Mouse (Mus musculus) c-Kit-positive CD71-positive TER-119-positive erythroid progenitor cells, embryonic 14.5 days (primary cell): ENCODE results near the gene March6.

ENCODE experiments used
- DNase-seq: peaks from one replicate; pipeline ENCODE4 v3.0.0-alpha.2; 2013; ENCODE audit warnings: low spot score

March6 gene

DNA sequence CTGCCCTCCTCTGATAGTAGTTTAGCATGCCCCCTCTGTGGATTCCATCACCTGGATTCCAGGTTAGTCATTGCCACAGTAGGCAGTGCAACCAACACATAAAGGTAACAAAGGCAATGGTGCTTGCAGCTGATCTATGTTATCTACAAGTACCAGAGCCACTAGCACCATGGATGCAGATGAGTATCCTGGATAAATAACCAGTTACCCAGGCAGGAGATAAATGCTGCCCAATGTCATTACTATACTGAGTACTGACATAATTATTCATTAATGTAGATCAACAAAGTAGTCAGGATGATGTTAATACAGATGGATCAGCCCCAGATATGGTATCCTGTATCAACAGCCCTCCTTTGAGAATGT, 19.5 kb downstream of the March6 start:
- DNase-seq: no peak

DNA sequence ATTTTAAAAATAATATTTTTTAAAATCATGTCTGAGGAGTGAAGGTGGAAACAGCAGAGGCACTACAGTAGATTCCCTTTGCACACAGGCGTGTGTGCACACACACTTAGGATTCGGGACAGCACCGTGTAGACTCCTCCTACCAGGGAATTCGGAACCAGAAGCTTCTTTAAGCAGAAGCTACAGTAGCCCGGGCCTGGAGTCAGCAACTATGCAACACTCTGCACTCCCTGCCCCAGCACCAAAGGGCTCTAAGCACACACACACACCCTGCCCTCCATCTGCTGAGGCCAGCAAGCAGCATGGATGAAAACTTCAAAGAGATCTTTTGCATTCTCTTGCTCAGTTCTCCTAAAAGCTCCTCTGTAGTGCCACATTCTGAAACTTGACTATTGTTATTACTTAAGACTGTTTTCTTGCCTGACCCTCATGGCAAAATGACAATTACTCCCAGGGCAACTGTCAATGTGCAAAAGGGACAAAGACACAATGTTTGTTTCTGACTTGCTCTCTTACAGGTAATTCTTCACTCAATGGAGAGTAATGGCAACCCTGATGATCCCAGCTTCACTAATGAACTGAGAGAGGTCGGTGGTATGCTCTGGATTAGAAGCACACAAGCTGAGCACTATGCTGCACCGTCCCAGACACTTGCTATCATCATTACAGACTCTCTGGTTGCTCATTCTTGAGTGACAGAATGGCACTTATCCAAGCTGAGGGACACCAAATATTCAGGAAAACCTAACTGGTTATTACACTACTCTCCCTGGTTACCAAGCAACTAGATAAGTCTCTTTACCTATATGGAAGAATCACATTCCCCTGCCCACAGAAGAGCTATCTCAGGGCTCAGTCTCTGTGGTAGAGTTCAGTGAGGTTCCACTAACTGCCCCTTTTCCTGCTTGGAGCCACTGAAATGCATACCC, 20.1 kb downstream of the March6 start:
- DNase-seq: no peak

DNA sequence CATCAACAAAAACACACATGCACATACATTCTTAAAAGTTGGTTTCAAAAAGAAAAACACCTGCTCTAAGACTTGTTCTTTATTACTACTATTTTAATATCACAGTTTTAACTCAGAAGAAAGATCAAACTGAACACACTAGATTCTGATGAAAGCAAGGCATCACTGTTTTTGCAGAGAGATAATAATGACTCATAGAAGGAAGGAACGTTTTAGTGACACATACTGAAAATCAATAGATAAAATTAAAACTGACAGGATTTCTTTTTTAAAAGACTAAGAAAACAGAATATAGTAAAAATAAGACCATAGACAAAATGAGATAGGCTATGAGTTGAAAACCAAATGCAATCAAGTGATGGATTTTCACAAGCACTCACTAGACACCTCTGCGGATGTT, 25.8 kb downstream of the March6 start:
- DNase-seq: no peak

DNA sequence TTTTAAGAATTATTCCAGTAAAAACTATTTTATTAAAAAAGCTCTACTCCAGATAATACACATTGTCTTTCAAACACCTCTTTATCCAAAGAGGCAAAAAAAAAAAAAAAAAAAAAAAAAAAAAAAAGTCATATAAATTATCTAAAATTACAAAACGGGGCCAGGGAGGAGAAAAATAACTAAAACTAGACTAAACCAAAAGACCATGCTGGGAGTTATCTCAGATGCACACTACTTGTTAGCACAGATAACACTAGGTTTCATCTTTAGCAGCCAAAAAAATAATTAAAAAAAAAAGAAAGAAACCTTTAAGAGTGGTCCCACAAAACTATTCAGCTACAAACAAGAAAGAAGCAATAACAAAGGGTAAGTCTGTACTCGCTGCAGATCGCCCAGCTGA, 27.4 kb downstream of the March6 start:
- DNase-seq: no peak

DNA sequence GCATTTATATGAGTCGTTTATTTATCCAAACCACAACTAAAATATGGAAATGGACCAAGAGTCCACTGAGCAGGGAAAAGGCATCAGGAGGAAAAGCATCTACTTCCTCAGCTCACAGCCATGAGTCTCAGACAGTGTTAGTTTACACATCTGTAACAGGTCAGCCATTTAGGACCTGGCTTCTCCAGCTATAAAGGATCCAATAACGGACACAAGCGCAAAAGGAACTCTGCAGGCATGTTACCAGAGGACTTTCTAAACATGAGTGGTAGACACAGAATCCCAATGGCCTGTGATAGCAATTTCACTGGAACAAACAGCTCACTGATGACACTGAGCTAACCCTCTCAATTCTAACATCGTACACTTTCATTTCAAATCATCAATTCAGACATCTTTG, 27.9 kb downstream of the March6 start:
- DNase-seq: no peak

DNA sequence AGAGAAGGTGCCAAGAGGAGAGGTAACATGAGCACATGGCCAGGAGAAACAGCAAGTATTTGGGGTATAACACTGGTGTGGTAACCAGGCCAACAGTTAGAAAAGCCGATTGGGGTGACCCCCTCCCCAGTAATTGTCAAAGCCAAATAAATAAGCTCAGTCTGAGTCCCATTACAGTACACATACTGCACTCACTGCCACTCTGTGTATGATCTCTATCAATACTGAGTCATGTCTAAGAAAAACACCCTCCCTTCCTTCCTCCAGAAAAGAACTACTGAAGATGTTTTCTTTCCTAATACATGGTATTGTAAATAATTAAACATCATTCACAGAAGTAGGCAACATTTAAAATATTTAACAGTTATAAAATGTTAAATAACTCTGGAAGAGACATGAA, 28.5 kb downstream of the March6 start:
- no peak for DNase-seq

DNA sequence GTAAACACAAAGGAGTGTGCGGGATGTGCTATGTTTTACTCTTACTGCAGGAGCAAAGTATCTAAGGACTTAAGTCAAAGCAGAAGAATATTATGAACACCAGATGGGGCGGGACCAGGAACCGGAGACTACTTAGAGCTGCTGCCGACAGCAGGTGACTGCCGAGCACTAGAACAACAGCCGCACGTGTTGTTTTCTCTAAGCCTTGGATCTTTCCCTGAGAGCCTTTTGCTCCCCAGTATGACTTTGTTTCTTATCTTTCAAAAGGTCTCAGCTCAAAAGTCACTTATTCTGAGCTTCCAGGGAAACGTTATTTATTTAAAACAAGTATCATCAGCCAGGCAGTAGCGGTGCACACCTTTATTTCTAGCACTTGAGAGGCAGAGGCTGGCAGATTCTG, 36.0 kb downstream of the March6 start:
- DNase-seq: no peak

DNA sequence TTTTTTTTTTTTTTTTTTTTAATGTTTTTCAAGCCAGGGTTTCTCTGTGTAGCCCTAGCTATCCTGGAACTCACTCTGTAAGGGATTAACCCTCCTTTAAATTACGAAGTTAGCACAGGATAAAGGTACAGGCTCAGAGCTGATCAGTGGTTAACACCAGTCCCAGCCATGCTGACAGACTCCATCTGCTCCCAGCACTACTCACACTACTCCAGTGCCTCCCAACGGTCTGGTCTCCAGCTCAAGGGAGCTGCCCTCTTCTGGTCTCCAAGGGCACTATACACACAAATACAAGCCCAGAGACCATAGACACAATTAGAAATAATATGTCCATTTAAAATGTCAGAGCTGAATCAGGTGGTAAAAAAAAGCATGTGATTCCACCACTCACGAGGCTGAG, 36.5 kb downstream of the March6 start:
- no peak for DNase-seq

DNA sequence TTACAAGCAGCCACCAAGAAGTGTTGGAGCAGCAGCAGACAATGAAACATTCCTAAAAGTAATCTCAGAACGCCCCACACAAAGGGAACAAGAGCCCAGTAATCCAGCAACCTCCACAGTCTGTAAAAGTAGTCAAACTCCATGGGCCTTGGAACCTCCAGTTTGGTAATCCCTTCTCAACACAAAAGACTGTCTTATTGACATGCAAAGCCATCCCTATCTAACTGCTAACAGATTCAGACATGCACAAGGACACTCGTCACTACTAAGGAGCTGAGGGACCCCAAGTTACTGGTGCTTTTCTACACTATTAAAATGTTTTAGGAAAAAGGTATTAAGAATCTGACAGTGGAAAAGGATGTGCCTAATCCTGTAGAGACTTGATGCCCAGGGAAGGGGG, 43.4 kb downstream of the March6 start:
- DNase-seq: no peak

DNA sequence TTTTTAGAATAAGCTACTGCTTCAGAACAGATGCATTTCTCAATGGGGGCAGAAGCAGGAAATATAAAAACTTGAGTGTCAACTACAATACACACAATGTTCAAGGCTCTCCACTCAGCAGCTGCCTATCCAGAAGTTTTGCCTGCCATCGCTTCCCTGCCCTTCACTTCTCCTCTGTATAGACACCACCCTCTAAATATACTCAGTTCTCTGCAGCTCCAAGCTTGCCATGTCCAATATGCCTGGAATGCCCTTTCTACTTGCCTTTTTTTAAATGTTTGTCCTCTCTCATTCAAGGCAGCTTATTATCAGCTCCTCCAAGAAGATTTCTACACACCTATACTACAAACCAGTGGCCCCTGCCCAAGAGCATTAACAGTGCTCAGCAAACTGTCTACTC, 54.2 kb downstream of the March6 start:
- no peak for DNase-seq

DNA sequence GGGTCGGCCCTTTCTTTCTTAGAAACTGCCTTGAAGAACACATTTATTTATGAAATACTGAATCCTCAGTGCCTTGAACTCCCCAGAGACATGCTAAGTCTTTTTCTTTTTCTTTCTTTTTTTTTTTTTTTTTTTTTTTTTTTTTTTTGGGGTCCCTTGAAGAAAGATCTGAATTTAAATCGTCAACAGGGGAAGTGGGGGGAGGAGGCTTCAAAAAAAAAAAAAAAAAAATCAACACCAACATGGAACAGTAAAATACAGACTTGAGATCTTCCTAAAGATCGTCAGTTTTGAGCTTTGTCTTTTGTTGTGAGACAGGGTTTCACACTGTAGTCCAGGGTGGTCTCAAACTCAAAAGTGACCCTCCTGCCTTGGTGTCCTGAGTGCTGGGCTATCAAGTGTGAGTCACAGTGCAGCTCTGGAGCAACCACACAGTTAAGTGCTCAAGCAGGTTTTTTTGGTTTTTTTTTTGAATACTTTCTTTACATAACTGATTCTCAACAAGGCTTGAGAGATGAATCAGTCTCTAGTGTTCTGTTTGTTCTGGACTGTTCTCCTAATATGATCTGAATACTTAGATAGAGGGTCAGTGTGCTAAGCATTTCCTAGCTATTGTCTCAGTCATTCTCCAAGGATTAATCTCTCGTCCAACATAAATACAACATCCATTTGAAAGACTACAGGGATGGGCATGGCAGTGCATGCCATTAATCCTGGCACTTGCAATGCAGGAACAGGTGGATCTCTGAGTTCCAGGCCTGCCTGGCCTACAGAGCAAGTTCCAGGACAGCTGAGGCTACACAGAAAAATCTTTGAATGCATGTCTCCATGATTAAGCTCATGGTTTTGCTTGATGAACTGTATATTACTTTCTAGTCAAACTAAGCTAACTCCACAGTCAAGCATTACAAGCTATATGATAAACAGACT, 57.9 kb downstream of the March6 start:
- DNase-seq: no peak

DNA sequence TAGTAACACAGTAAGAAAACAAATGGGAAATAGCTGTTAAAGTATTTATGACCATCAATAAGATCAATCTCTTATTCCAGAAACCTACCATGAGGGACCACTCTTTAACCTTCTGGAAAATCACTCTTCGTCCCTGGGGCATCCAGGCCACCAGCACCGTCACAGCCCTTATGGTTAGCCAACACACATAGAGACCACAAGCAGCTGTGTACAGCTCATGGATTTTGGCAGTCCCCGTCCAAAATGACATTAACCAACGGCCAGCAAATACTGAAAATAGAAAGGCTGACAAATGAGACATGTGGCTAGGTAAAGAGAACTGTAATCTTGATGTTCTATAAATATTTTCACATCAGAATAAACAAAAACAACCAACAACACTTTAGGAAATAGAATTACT, 59.3 kb downstream of the March6 start:
- DNase-seq: no peak

DNA sequence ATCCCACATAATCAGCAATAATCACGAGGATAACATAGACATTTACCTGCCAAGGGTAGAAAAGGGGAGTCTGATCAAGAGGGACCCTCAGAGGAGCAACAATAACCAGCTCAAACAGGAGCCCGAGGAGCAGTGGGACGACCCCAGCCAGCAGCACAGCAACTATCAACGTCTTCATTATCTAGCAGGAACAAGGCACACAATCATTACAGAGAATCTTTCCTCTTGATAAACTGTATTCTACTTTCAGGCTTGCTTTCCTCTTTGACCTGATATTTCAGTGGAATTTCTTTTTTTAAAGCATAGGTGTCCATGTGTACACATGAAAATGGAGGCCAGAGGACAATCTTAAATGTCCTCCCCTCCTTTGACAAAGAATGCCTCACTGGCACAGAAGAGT, 61.4 kb downstream of the March6 start:
- no peak for DNase-seq

DNA sequence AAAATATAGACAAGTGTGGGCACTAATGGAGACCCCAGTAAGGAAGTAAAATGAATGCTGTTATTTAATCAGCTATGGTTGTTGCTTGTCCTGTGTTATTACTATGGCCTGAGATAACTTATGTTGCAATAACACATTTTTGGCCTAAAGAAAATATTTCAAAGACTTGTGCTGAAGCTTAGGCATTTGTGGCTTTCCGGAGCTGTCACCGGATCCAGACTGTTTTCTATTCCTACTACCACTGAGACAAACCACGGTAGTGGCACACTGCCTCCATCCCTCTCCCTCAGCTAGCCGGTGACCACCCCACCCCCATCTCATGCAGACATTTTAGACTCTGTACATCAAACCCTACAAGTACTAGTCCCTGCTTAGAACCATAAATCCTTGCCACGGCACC, 62.0 kb downstream of the March6 start:
- no peak for DNase-seq

DNA sequence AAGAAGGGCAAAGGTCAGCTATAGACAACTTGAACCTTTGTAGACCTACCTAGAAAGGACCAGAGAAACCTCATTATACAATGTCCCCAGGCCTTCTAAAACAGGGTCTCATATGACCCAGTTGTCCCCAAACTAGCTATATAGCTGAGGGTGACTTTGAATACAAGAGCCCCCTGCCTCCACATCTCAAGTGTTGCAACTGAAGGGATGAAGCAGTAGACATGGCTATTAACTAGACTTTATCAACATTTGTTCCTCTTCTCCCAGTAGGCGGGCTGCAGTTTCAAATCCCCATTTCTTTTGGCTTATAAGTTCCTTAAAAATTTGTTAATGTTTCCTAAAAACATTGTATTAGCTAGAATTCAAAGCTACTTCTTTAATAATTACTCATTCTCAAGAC, 64.1 kb downstream of the March6 start:
- DNase-seq: no peak

DNA sequence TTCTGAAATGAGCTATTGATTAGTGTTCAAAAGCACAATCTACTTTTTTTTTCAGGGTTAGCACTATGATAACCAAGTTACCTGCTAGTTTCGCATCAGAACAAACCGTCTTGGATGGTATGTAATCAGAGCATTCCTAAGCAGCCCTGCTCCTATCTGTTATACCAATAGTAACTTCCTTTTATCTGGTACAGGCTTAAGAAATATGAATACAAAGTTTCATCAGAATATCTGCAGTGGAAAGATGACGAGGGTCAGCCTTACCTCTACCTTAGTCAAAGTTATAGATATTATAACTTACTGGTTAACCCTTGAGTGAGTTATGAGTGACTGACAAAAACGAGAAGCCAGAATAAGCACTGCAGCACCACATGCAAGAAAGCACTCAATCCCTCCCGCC, 64.6 kb downstream of the March6 start:
- DNase-seq: no peak

DNA sequence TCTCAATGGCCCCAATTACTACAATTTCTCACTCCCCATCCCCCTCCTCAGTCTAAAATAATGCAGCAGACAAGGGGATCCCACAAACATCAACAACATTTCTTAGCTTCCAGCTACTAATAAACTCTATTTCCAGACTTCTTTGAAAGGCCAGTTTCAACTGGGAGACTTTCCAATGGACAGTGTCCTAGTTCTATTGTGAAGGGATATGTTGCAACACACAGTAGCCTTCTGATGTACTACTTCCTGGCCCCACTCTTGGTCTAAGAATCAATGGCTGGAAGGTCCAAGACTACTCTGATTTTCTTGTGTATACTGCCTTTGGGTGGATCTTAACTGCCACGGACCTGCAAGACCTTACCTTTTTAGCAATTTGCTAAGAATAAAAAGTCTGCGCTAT, 65.0 kb downstream of the March6 start:
- DNase-seq: no peak

DNA sequence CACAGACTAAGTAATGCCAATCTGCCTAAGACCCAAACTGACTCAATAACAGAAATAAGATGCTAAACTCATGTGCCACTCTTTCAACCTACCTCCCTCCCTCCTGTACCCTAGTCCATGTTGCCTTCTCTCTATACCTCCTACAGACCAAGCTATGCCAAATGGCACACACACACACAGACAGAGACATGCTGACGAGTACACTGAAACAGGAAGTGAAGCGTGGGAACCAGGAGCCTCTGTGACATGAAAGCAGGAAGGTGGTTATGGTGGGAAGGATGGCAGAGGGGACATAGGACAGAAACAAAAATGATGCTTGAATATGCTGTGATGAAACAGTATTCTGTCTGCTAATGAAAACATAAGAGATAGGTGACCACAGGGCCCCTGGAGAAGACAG, 70.3 kb downstream of the March6 start:
- no peak for DNase-seq

DNA sequence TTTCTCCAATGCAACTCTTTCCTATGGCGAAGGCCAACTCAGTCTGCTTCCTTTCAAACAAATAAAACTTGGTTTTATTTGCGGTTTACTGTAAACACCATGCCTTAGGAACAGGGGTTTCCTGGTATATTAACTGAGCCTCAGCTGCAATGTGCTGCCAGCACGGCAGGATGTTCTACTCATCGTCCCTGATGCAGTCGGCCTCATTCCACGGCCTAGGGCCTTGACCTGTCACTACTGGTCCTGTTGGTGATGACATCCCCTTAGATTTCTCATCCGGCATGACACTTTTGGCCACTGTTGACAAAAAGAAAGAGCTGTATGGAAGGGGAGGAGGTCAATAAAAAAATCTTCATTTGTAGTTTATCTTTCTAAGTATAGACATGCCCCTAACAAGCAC, 72.8 kb downstream of the March6 start:
- DNase-seq: no peak

DNA sequence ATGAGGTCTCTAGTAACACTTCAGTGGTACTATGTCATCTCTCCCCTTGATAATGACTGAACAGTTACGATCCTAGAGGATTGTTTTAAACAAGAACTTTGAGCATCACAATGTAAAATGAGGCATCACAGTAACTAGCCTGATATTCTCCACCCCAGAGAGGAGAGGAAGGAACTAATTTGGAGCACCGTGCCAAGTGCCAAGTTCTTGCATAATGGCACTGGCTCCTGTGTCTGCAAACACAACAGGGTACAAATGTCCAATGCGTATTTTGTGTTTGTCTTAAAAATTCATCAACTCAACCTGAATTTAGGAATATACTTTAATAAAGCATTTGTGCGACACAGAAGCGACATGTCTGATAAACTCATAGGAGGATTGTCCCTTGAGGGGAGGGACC, 74.5 kb downstream of the March6 start:
- no peak for DNase-seq

DNA sequence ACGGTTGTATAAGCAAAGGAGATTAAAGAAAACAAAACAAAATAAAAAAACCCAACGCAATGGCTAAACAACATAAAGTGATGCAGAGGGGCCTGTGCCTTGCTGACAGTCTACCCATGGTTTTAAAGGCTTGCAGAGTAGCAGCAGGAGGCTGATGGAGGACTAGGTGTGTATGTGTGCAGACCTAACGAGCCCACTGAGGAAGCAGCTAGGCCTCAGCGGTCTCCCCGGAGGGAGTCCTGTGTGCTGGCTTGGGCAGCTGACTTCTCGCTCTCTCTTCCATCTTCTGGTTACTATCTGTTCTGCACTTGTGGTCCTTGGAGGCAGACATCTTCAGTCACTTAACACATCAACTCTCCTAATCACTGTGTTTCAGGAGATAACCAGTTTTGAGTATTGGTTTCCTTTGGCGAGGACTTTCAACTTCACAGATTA, 76.0 kb downstream of the March6 start:
- DNase-seq: no peak

DNA sequence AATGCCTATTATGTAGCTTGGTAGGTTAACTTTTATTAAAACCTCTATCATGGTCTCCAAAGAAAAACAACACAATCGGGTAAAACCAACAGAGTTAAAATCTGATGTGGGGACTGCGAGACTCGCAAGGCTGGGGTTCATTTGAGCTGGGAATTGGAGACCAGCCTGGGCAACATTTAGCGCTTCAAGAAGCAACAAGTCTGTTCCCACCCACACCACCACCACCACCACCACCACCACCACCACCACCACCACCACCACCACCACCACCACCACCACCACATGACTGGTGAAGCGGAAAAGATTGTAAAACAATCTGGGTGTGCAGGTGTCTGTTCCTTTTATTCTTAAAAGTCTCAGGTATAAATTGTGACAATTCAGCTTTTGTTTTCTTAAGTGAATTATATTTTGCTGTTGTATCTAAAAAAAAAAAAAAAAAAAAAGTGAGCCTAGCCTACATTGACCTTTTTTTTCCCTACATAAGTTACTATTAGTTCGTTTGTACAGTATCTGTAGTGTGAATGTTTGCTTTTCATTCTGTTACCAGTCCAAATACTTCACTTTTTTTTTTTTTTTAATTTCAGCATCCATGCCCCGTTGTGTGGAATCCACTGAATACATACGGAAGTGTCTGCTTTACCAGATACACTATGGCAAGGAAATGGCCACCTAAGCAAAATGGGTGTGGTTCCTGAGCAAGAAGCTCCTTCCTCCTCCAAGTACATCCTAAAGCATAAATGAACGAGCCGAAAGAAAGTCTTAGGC, 76.6 kb downstream of the March6 start:
- no peak for DNase-seq
